Mouse (Mus musculus) midbrain, postnatal 0 days (tissue): ENCODE data around the gene Tor1b. TPM values are rescaled to one million over a fixed set of nuclear protein-coding genes. Genes with fewer than 3 reads are reported as not detected.
"Not testable (repeated sequence)": the region's sequence is repeated elsewhere in the genome, so short reads cannot be mapped to it uniquely, and the experiment has no call there.

Experiments used
- ATAC-seq: fragments of 200-750 bp; cut with Nextera tagmentation; 2 replicates; pipeline ENCODE4 v1.8.0; 2017; ENCODE audit warnings: moderate number of reproducible peaks, mild to moderate bottlenecking, moderate TSS enrichment, moderate library complexity; ENCODE audit not compliant: low FRiP score
- DNase-seq: peaks from one replicate; pipeline ENCODE4 v3.0.0-alpha.2; 2015; ENCODE audit warnings: low spot score
- H3K27ac ChIP-seq: fragments of 300-500 bp; sonication (generic); 2 replicates; pipeline ENCODE4 v1.5.1; 2014; ENCODE audit warnings: low read depth, mild to moderate bottlenecking, low read length, mixed read lengths
- H3K27me3 ChIP-seq: fragments of 300-500 bp; sonication (generic); 2 replicates; pipeline ENCODE4 v1.6.1; 2014; ENCODE audit warnings: low read length, control low read depth, mixed read lengths; ENCODE audit not compliant: insufficient read depth
- H3K36me3 ChIP-seq: fragments of 300-500 bp; sonication (generic); 2 replicates; pipeline ENCODE4 v1.6.1; 2014; ENCODE audit warnings: low read length, control low read depth, mixed read lengths; ENCODE audit not compliant: insufficient read depth
- H3K4me1 ChIP-seq: fragments of 300-500 bp; sonication (generic); 2 replicates; pipeline ENCODE4 v1.6.1; 2014; ENCODE audit warnings: mild to moderate bottlenecking, control low read depth, antibody characterized with exemption, low read length, mixed read lengths; ENCODE audit not compliant: insufficient read depth
- H3K4me2 ChIP-seq: fragments of 300-500 bp; sonication (generic); 2 replicates; pipeline ENCODE4 v1.6.1; 2014; ENCODE audit warnings: low read depth, mild to moderate bottlenecking, low read length, mixed read lengths; ENCODE audit not compliant: poor library complexity, severe bottlenecking
- H3K4me3 ChIP-seq: fragments of 300-500 bp; sonication (generic); 2 replicates; pipeline ENCODE4 v1.5.1; 2014; ENCODE audit warnings: low read depth, mild to moderate bottlenecking, low read length, moderate library complexity
- H3K9ac ChIP-seq: fragments of 300-500 bp; sonication (generic); replicated peaks from 2 replicates; pipeline ENCODE4 v1.6.1; 2014; ENCODE audit warnings: mild to moderate bottlenecking, low read length, moderate library complexity, mixed read lengths; ENCODE audit not compliant: poor library complexity, severe bottlenecking
- H3K9me3 ChIP-seq: fragments of 300-500 bp; sonication (generic); 2 replicates; pipeline ENCODE4 v1.6.1; 2016; ENCODE audit warnings: low read length, control low read depth
- CTCF ChIP-seq: IDR thresholded peaks from 2 replicates; pipeline ENCODE4 v1.5.1; 2016; ENCODE audit warnings: antibody characterized with exemption, mild to moderate bottlenecking
- WGBS: fragments of 180-500 bp; shearing (Covaris S2); extraction: QIAGEN DNeasy Blood & Tissue Kit; methylation state at CpG from one replicate; pipeline ENCODE4 v1.1.7; 2014; 5-methylcytosine and 5-hydroxymethylcytosine counted together
- polyA plus RNA-seq: library from polyadenylated mRNA; unstranded; fragments of >200 nt; fragmentation: Nextera tagmentation; extraction: Ambion mirVana; gene quantifications from 2 replicates; pipeline ENCODE4 v1.2.1, GENCODE M21; 2015
- total RNA-seq: library from RNA; depleted of rRNA; stranded (reverse); fragments of >200 nt; gene quantifications from 2 replicates; pipeline ENCODE4 v1.2.3, GENCODE M21; 2014

Gene Tor1b
- total and polyA plus RNA-seq, 2 experiments from 2014 or later: 16.4 to 27.1 TPM

GRCm38 (mm10) chr2:30913022-30913421 is 39.7 kb upstream of the Tor1b start:
- 85% methylated on average over 8 of the region's 8 CpGs for WGBS
- H3K9ac ChIP-seq: no peak overlapping the region
- no peak overlapping the region for H3K27ac ChIP-seq
- H3K4me3 ChIP-seq: no peak overlapping the region
- no peak overlapping the region for H3K4me2 ChIP-seq
- H3K9me3 ChIP-seq: no peaks in the 10 kb centered on the region
- H3K27me3 ChIP-seq: no peaks in the 10 kb centered on the region
- peaks cover 2% of the 10 kb centered on the region; the same call in 1 of the 2 replicates for H3K4me1 ChIP-seq
- no peak for TF ChIP-seq CTCF
- ATAC-seq: no peak
- H3K36me3 ChIP-seq: no peaks in the 10 kb centered on the region
- no peak for DNase-seq

GRCm38 (mm10) chr2:30914836-30915235 is 37.9 kb upstream of the Tor1b start:
- no peak for TF ChIP-seq CTCF
- DNase-seq (no peak), ATAC-seq (no peak)
- Histone ChIP-seq H3K9ac (no peak overlapping the region), H3K36me3 (no peaks in the 10 kb centered on the region), H3K4me2 (no peak overlapping the region), H3K27ac (no peak overlapping the region), H3K4me3 (no peak overlapping the region), H3K27me3 (no peaks in the 10 kb centered on the region), H3K4me1 (peaks cover 2% of the 10 kb centered on the region; the same call in 1 of the 2 replicates), H3K9me3 (no peaks in the 10 kb centered on the region)
- WGBS: 46% methylated on average over 3 of the region's 3 CpGs

DNA sequence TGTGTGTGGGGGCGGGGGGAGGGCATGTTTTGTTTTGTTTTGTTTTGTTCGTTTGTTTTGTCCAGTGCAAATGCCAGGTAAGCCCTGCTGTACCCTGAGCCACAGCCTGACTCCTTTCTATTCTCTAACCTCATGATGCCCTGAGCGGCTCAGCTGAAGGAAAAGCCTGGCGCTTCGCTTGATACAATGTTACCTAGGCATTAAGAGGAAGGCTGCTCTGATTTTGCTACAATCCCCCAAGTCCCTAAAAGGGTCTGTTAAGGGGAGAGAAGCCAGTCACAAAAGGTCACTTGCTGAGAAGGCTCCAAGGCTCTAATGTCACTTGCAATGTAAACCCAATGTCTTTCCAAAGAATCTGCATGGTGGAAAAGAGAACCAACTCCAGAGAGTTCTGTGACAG is 37.4 kb upstream of the Tor1b start:
- DNase-seq: no peak
- 78% methylated on average over 5 of the region's 5 CpGs for WGBS

GRCm38 (mm10) chr2:30915933-30916332 is 36.8 kb upstream of the Tor1b start:
- H3K36me3 ChIP-seq, H3K27ac ChIP-seq, H3K27me3 ChIP-seq, H3K4me2 ChIP-seq, H3K9ac ChIP-seq, H3K4me3 ChIP-seq, H3K4me1 ChIP-seq, H3K9me3 ChIP-seq, ATAC-seq, DNase-seq: not testable (repeated sequence)
- WGBS: 56% methylated on average over 6 of the region's 6 CpGs

More for the DNA sequence above, 37.4 kb upstream of the Tor1b start:
- Histone ChIP-seq H3K9me3 (no peaks in the 10 kb centered on the region), H3K4me2 (no peak overlapping the region), H3K4me1 (peaks cover 2% of the 10 kb centered on the region; the same call in 1 of the 2 replicates), H3K4me3 (no peak overlapping the region), H3K27me3 (no peaks in the 10 kb centered on the region), H3K27ac (no peak overlapping the region), H3K9ac (no peak overlapping the region), H3K36me3 (no peaks in the 10 kb centered on the region)
- no peak for ATAC-seq
- no peak for TF ChIP-seq CTCF

GRCm38 (mm10) chr2:30917649-30918048 is 35.1 kb upstream of the Tor1b start:
- 88% methylated on average over 7 of the region's 7 CpGs for WGBS
- ATAC-seq (no peak), DNase-seq (no peak)
- no peak for TF ChIP-seq CTCF
- Histone ChIP-seq H3K4me3 (no peak overlapping the region), H3K4me1 (peaks cover 2% of the 10 kb centered on the region; the same call in 1 of the 2 replicates), H3K27ac (no peak overlapping the region), H3K9me3 (no peaks in the 10 kb centered on the region), H3K4me2 (no peak overlapping the region), H3K9ac (no peak overlapping the region), H3K27me3 (no peaks in the 10 kb centered on the region), H3K36me3 (no peaks in the 10 kb centered on the region)

DNA sequence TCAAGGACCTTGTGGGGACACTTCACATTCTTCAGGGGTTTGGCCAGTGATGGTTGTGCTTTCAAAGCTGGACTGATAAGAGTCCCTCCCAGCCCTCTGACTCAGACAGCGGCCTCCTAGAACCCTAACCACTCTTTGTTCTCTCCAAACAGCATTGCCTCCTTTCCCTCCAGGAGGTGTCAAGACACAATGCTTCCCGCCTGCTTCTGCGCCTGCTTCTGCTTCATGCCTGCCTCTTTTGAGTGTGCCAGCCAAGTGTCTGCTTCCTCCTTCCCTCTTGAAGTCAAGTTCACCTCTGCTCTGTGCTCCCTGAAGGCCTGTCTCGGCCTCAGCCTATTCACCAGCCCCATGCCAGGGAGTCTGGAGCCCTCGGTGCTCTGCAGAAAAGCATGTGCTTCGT is 34.6 kb upstream of the Tor1b start:
- H3K9ac ChIP-seq: no peak overlapping the region
- H3K36me3 ChIP-seq: no peaks in the 10 kb centered on the region
- DNase-seq (no peak), ATAC-seq (no peak)
- TF ChIP-seq CTCF: no peak
- H3K4me3 ChIP-seq: no peak overlapping the region
- H3K27ac ChIP-seq: no peak overlapping the region
- no peaks in the 10 kb centered on the region for H3K27me3 ChIP-seq
- no peak overlapping the region for H3K4me2 ChIP-seq
- H3K4me1 ChIP-seq: peaks cover 2% of the 10 kb centered on the region; the same call in 1 of the 2 replicates
- no peaks in the 10 kb centered on the region for H3K9me3 ChIP-seq
- 56% methylated on average over 6 of the region's 6 CpGs for WGBS
